Mouse (Mus musculus) MEL (cell line): ENCODE data around the gene Ctsd. TPM values are rescaled to one million over a fixed set of nuclear protein-coding genes. Genes with fewer than 3 reads are reported as not detected.
"Not testable (repeated sequence)": the region's sequence is repeated elsewhere in the genome, so short reads cannot be mapped to it uniquely, and the experiment has no call there.

Experiments
- DNase-seq: peaks from one replicate; pipeline ENCODE4 v3.0.0; 2011; ENCODE audit warnings: low read depth, low spot score
- H3K27ac ChIP-seq: 2 replicates; pipeline ENCODE4 v1.5.1; 2012; ENCODE audit warnings: low read depth, mild to moderate bottlenecking, control low read depth, low read length, moderate library complexity; ENCODE audit not compliant: control insufficient read depth
- H3K27me3 ChIP-seq, 2 experiments: fragments of 150-350 bp in 1 of 2; sonication (generic) in 1 of 2; 2 replicates each; pipeline ENCODE4 v1.6.1; 2012; ENCODE audit warnings: low read length in 2 of 2, mild to moderate bottlenecking in 2 of 2, improper control_type of control experiment in 1 of 2, moderate library complexity in 1 of 2; ENCODE audit not compliant: insufficient read depth in 2 of 2, control insufficient read depth in 1 of 2
- H3K36me3 ChIP-seq, 2 experiments: 2 replicates each; pipeline ENCODE4 v1.6.1; 2012 to 2014; ENCODE audit warnings: low read length in 2 of 2, improper control_type of control experiment in 1 of 2, inconsistent platforms in 1 of 2, mild to moderate bottlenecking in 1 of 2; ENCODE audit not compliant: insufficient read depth in 2 of 2, control insufficient read depth in 1 of 2
- H3K4me1 ChIP-seq, 2 experiments: fragments of 150-350 bp in 1 of 2; sonication (generic) in 1 of 2; 2 replicates each; pipeline ENCODE4 v1.6.1; 2012; ENCODE audit warnings: low read length in 2 of 2, improper control_type of control experiment in 1 of 2, mild to moderate bottlenecking in 1 of 2; ENCODE audit not compliant: insufficient read depth in 2 of 2, control insufficient read depth in 1 of 2
- H3K4me3 ChIP-seq, 2 experiments: fragments of 150-350 bp in 1 of 2; sonication (generic) in 1 of 2; 2 replicates each; pipeline ENCODE4 v1.5.1; 2012; ENCODE audit warnings: low read depth in 2 of 2, low read length in 2 of 2, mild to moderate bottlenecking in 2 of 2, moderate library complexity in 2 of 2, control low read depth in 1 of 2, improper control_type of control experiment in 1 of 2; ENCODE audit not compliant: control insufficient read depth in 1 of 2, insufficient read depth in 1 of 2
- H3K79me2 ChIP-seq: 2 replicates; pipeline ENCODE4 v1.6.1; 2012; ENCODE audit warnings: mild to moderate bottlenecking, low read length, moderate library complexity; ENCODE audit not compliant: control insufficient read depth, poor library complexity, insufficient read depth
- H3K9ac ChIP-seq: 2 replicates; pipeline ENCODE4 v1.6.1; 2012; ENCODE audit warnings: low read depth, mild to moderate bottlenecking, control low read depth, low read length, moderate library complexity; ENCODE audit not compliant: control insufficient read depth, poor library complexity, severe bottlenecking
- H3K9me3 ChIP-seq: fragments of 150-350 bp; sonication (generic); replicated peaks from 2 replicates; pipeline ENCODE4 v1.6.1; 2012; ENCODE audit warnings: mild to moderate bottlenecking, low read length, improper control_type of control experiment, moderate library complexity; ENCODE audit not compliant: insufficient read depth
- BHLHE40 ChIP-seq: IDR thresholded peaks from 2 replicates; pipeline ENCODE4 v1.6.1; 2012; ENCODE audit warnings: low read depth, mild to moderate bottlenecking, inconsistent platforms, low read length, improper control_type of control experiment, borderline replicate concordance
- CHD1 ChIP-seq: IDR thresholded peaks from 2 replicates; pipeline ENCODE4 v1.6.1; 2012; ENCODE audit warnings: low read depth, mild to moderate bottlenecking, inconsistent platforms, low read length, improper control_type of control experiment
- CTCF ChIP-seq, 3 experiments: IDR thresholded peaks in 2 of 3; conservative IDR thresholded peaks in 1 of 3; 2 replicates each; pipeline ENCODE4 v1.5.1; 2011 to 2012; ENCODE audit warnings: low read length in 3 of 3, low read depth in 2 of 3, mild to moderate bottlenecking in 2 of 3, improper control_type of control experiment in 1 of 3, inconsistent platforms in 1 of 3, mixed read lengths in 1 of 3, moderate library complexity in 1 of 3; ENCODE audit not compliant: control insufficient read depth in 1 of 3, insufficient read depth in 1 of 3, poor library complexity in 1 of 3, severe bottlenecking in 1 of 3
- E2F4 ChIP-seq: IDR thresholded peaks from 2 replicates; pipeline ENCODE4 v1.6.1; 2011; ENCODE audit warnings: low read depth, low read length, improper control_type of control experiment, borderline replicate concordance
- EP300 ChIP-seq, 2 experiments: IDR thresholded peaks; 2 replicates each; pipeline ENCODE4 v1.6.1; 2011; ENCODE audit warnings: improper control_type of control experiment in 2 of 2, low read length in 2 of 2, low read depth in 1 of 2, mild to moderate bottlenecking in 1 of 2
- ETS1 ChIP-seq: IDR thresholded peaks from 2 replicates; pipeline ENCODE4 v1.6.1; 2012; ENCODE audit warnings: low read depth, mild to moderate bottlenecking, inconsistent platforms, low read length, improper control_type of control experiment, moderate library complexity
- GABPA ChIP-seq: IDR thresholded peaks from 2 replicates; pipeline ENCODE4 v1.6.1; 2012; ENCODE audit warnings: low read depth, mild to moderate bottlenecking, inconsistent platforms, low read length, improper control_type of control experiment, moderate library complexity
- GATA1 ChIP-seq: IDR thresholded peaks from 2 replicates; pipeline ENCODE4 v1.6.1; 2011; ENCODE audit warnings: low read depth, low read length, improper control_type of control experiment
- JUND ChIP-seq: IDR thresholded peaks from 2 replicates; pipeline ENCODE4 v1.6.1; 2011; ENCODE audit warnings: low read depth, mild to moderate bottlenecking, improper control_type of control experiment, low read length
- KAT2A ChIP-seq: conservative IDR thresholded peaks from 2 replicates; pipeline ENCODE4 v1.6.1; 2012; ENCODE audit warnings: low read depth, low read length, improper control_type of control experiment, inconsistent platforms
- MAFK ChIP-seq: IDR thresholded peaks from 2 replicates; pipeline ENCODE4 v1.6.1; 2011; ENCODE audit warnings: low read depth, mild to moderate bottlenecking, low read length, improper control_type of control experiment, borderline replicate concordance
- MAX ChIP-seq: IDR thresholded peaks from 2 replicates; pipeline ENCODE4 v1.6.1; 2011; ENCODE audit warnings: low read length, improper control_type of control experiment
- MAZ ChIP-seq: IDR thresholded peaks from 2 replicates; pipeline ENCODE4 v1.6.1; 2012; ENCODE audit warnings: low read depth, mild to moderate bottlenecking, inconsistent platforms, low read length, improper control_type of control experiment
- MYB ChIP-seq: IDR thresholded peaks from 2 replicates; pipeline ENCODE4 v1.6.1; 2011; ENCODE audit warnings: mild to moderate bottlenecking, low read depth, low read length, improper control_type of control experiment
- MYC ChIP-seq: IDR thresholded peaks from 2 replicates; pipeline ENCODE4 v1.6.1; 2011; ENCODE audit warnings: low read depth, mild to moderate bottlenecking, low read length, improper control_type of control experiment, moderate library complexity
- POLR2A ChIP-seq, 2 experiments: IDR thresholded peaks; 2 replicates each; pipeline ENCODE4 v1.6.1; 2011 to 2012; ENCODE audit warnings: low read length in 2 of 2, mild to moderate bottlenecking in 2 of 2, control low read depth in 1 of 2, improper control_type of control experiment in 1 of 2, low read depth in 1 of 2, moderate library complexity in 1 of 2; ENCODE audit not compliant: control insufficient read depth in 1 of 2, insufficient read depth in 1 of 2, poor library complexity in 1 of 2
- POLR2AphosphoS2 ChIP-seq: IDR thresholded peaks from 2 replicates; pipeline ENCODE4 v1.6.1; 2011; ENCODE audit warnings: low read length, improper control_type of control experiment
- POLR2AphosphoS5 ChIP-seq: IDR thresholded peaks from 2 replicates; pipeline ENCODE4 v1.6.1; 2012; ENCODE audit warnings: low read depth, borderline replicate concordance, mild to moderate bottlenecking, inconsistent platforms, low read length, moderate library complexity, mixed read lengths
- RAD21 ChIP-seq: IDR thresholded peaks from 2 replicates; pipeline ENCODE4 v1.6.1; 2011; ENCODE audit warnings: mild to moderate bottlenecking, low read depth, low read length, improper control_type of control experiment
- SIN3A ChIP-seq: IDR thresholded peaks from 2 replicates; pipeline ENCODE4 v1.6.1; 2012; ENCODE audit warnings: low read length, improper control_type of control experiment, inconsistent platforms
- SMC3 ChIP-seq: IDR thresholded peaks from 2 replicates; pipeline ENCODE4 v1.6.1; 2011; ENCODE audit warnings: low read depth, low read length, improper control_type of control experiment
- TAL1 ChIP-seq: IDR thresholded peaks from 2 replicates; pipeline ENCODE4 v1.6.1; 2012; ENCODE audit warnings: mild to moderate bottlenecking, inconsistent platforms, low read length, moderate library complexity, mixed read lengths
- TBP ChIP-seq: IDR thresholded peaks from 2 replicates; pipeline ENCODE4 v1.8.0; 2011; ENCODE audit warnings: low read depth, low read length, improper control_type of control experiment
- ZC3H11A ChIP-seq: IDR thresholded peaks from 2 replicates; pipeline ENCODE4 v1.6.1; 2012; ENCODE audit warnings: low read depth, mild to moderate bottlenecking, inconsistent platforms, low read length, improper control_type of control experiment
- ZNF384 ChIP-seq: IDR thresholded peaks from 2 replicates; pipeline ENCODE4 v1.6.1; 2012; ENCODE audit warnings: low read depth, mild to moderate bottlenecking, inconsistent platforms, low read length, improper control_type of control experiment
- polyA plus RNA-seq, 2 experiments: library from polyadenylated mRNA; stranded (reverse) in 1 of 2; unstranded in 1 of 2; fragments of >175 nt in 1 of 2; fragments of >200 nt in 1 of 2; gene quantifications; 2 replicates each; pipeline versions ENCODE4 v1.2.1 to v1.2.4; 2012; ENCODE audit warnings: low replicate concordance in 2 of 2, low read depth in 1 of 2; ENCODE audit not compliant: insufficient read length in 2 of 2, insufficient read depth in 1 of 2, missing spikeins in 1 of 2
- total RNA-seq: library from RNA; depleted of rRNA; stranded (reverse); fragments of 300-350 nt; gene quantifications from 2 replicates; pipeline ENCODE4 v1.2.3, GENCODE M21; 2012

Gene Ctsd
- total and polyA plus RNA-seq, 3 experiments, result 89.3 to 179 (median 115) TPM

GRCm38 (mm10) chr7:142335151-142335550 is 52.7 kb downstream of the Ctsd start:
- Histone ChIP-seq H3K27ac (no peak overlapping the region), H3K4me1 (peaks cover 0 to 4% of the 10 kb centered on the region in 2 experiments; a peak in 1 of 4 replicates), H3K36me3 (no peaks in the 10 kb centered on the region), H3K9me3 (no peaks in the 10 kb centered on the region), H3K4me3 (no peak overlapping the region), H3K27me3 (no peaks in the 10 kb centered on the region), H3K9ac (no peak overlapping the region), H3K79me2 (no peaks in the 10 kb centered on the region)
- TF ChIP-seq MAX, result no peak
- TF ChIP-seq KAT2A, result no peak
- no peak for TF ChIP-seq SIN3A
- no peak for TF ChIP-seq ZNF384
- no peak for TF ChIP-seq BHLHE40
- TF ChIP-seq CHD1, result no peak
- no peak for TF ChIP-seq TAL1
- no peak for TF ChIP-seq MAFK
- no peak for TF ChIP-seq MYC
- TF ChIP-seq GATA1, result no peak
- no peak for TF ChIP-seq TBP
- no peak for TF ChIP-seq GABPA
- no peak for TF ChIP-seq POLR2AphosphoS2
- TF ChIP-seq E2F4, result no peak
- TF ChIP-seq ETS1, result no peak
- no peak for TF ChIP-seq EP300 (IDR thresholded peaks at IDR 0.05; ENCODE audit: low read depth in 1 of 2, low read length in 2 of 2)
- no peak for TF ChIP-seq CTCF (IDR thresholded peaks at IDR 0.05 in 2 of 3, conservative IDR thresholded peaks at IDR 0.05 in 1 of 3; ENCODE audit: control insufficient read depth in 1 of 3, insufficient read depth in 1 of 3, low read depth in 2 of 3, low read length in 3 of 3, poor library complexity in 1 of 3, severe bottlenecking in 1 of 3)
- TF ChIP-seq MYB, result no peak
- no peak for DNase-seq

- no peak overlapping the region for H3K27ac ChIP-seq
- H3K4me3 ChIP-seq, result no peak overlapping the region
- H3K4me1 ChIP-seq, result peaks cover 0 to 4% of the 10 kb centered on the region in 2 experiments; a peak in 1 of 4 replicates
- H3K9me3 ChIP-seq, result no peaks in the 10 kb centered on the region
- no peaks in the 10 kb centered on the region for H3K36me3 ChIP-seq
- TF ChIP-seq JUND (no peak), MAZ (no peak), ZC3H11A (peak; percentile 99), RAD21 (peak; percentile 98), POLR2AphosphoS5 (no peak), ETS1 (no peak), ZNF384 (no peak), CTCF (IDR thresholded peaks at IDR 0.05 in 2 of 3, conservative IDR thresholded peaks at IDR 0.05 in 1 of 3; ENCODE audit: control insufficient read depth in 1 of 3, insufficient read depth in 1 of 3, low read depth in 2 of 3, low read length in 3 of 3, poor library complexity in 1 of 3, severe bottlenecking in 1 of 3) (peak; percentile 85 to 100 (median 88)), POLR2A (IDR thresholded peaks at IDR 0.05; ENCODE audit: control insufficient read depth in 1 of 2, insufficient read depth in 1 of 2, low read depth in 1 of 2, low read length in 2 of 2, poor library complexity in 1 of 2) (no peak), SMC3 (peak; percentile 99)
- TF ChIP-seq, all 39 proteins: peak for 4
- no peaks in the 10 kb centered on the region for H3K79me2 ChIP-seq
- H3K9ac ChIP-seq, result no peak overlapping the region
- peak; percentile 84 for DNase-seq
- H3K27me3 ChIP-seq, result no peaks in the 10 kb centered on the region
These were observed 53.6 kb downstream of the Ctsd start for GRCm38 (mm10) chr7:142334246-142334645.

- H3K79me2 ChIP-seq, H3K36me3 ChIP-seq, H3K27me3 ChIP-seq, H3K4me3 ChIP-seq, H3K27ac ChIP-seq, DNase-seq, H3K9ac ChIP-seq, H3K9me3 ChIP-seq, H3K4me1 ChIP-seq: not testable (repeated sequence)
These were observed 55.1 kb downstream of the Ctsd start for GRCm38 (mm10) chr7:142332741-142333140.
